Mouse (Mus musculus): ENCODE measurements around the gene Opn1sw.

Opn1sw gene

DNA sequence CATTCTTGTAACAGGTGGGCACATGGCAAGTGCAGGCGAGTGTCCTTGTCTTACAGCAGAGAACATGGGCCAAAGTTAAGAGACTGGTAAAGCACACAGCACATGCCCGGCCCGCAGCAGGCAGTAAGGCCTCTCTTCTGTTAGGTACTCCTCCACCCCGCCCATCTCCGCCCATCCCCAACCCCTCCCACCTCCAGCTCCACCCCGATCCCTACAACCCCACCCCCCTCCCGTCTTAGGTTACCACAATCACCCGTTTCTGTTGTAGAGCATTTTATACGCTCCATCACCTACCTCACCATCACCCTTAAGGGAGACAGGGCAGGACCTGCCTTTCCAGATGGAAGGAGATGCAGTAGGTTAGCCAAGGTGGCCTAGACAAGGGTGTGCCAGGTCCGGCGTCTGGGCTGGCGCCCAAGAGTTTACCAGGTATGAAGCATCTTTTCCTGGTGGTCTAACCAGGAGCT lies at the start of gene Opn1sw:
TSS of gene Opn1sw (minus strand) at position 417 of the 467 bp plus-strand sequence.
- peak; percentile 13 for DNase-seq (ENCODE audit: low spot score)

DNA sequence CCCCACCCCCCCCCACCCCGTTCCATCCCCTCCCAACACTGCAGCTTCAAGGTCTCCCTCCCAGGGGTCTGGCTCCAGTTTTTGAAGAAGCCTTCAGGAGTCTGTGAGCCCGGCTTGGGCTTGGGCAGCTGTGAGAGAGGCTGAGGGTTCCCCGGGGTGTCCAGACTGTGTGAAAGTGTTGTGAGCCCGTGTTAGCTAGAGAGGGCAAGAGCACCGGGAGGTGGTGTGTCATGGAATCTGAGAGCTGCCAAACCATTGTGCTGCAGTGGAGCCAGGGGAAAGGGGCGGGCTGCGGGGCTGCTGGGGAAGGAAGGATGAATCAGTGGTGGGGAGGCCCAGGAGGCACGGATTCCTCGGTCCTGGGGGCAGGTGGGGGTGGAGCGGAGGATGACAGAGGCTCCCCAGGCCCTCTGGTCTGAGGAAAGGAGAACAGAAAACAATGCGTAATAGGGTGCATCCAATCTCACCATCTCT lies 48.2 kb upstream of the Opn1sw start:
- DNase-seq (ENCODE audit: low spot score) = peak; percentile 42

DNA sequence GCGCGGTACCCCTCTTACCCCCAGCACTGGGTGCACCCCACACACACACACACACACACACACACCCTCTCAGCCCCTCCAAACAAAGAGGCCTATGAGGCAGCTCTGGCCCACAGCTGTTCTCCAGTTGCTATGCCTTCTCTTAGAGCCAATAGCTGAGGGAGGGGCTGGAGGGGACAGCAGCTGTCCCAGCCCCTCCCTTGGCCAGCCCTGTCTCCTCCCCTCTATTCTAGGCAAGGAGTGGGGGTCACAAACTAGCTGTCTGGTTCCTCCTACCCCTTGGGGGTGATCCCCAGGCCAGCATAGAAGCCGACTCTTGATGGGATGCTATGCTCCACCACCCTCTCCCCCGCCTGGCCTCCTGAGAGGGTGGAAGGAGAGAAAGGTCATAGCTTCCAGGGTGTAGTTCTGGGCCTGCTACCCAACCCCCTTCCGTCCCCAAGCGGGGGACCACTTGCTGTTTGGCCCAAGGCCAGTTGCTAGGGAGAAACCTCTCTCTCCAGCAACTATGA lies 47.7 kb upstream of the Opn1sw start:
- DNase-seq (ENCODE audit: low spot score) = peak; percentile 33

DNA sequence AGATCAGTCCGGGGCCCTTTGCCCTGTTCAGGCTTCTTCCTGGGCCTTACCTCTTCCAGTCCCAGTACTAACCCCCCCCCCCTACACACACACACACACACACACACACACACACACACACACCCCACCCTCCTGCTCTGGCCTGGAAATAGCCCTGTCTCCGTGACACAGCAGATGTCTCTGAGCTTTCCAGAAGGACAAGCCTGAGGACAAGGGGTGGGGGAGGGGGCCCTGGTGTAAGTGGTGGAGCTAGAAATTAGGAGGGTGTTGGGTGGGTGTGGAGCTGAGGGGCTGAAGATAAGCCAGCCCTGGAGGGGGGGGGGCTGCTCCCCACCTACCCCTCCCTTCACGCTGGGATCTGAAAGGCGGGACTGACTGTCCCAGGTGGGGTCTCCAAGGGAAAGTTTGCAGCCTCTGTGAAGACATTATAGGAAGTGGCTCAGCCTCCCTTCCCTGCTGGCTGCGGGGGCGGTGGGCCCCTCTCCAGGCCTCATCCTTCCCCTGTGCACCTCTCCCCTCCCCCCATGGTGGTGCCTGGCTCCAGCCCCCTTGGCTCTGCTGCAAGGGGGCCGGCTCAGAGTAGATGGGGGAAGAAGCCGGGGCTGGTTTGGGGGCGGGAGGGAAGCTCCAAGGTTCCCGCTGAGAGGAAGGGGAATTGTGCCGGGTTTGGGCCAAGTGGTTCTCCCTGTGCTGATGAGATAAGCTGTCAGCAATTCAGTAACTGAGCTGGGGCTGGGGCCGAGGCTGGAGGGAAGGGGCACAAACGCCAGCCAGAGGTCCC lies 46.8 kb upstream of the Opn1sw start:
- DNase-seq (ENCODE audit: low spot score) = peak; percentile 57

DNA sequence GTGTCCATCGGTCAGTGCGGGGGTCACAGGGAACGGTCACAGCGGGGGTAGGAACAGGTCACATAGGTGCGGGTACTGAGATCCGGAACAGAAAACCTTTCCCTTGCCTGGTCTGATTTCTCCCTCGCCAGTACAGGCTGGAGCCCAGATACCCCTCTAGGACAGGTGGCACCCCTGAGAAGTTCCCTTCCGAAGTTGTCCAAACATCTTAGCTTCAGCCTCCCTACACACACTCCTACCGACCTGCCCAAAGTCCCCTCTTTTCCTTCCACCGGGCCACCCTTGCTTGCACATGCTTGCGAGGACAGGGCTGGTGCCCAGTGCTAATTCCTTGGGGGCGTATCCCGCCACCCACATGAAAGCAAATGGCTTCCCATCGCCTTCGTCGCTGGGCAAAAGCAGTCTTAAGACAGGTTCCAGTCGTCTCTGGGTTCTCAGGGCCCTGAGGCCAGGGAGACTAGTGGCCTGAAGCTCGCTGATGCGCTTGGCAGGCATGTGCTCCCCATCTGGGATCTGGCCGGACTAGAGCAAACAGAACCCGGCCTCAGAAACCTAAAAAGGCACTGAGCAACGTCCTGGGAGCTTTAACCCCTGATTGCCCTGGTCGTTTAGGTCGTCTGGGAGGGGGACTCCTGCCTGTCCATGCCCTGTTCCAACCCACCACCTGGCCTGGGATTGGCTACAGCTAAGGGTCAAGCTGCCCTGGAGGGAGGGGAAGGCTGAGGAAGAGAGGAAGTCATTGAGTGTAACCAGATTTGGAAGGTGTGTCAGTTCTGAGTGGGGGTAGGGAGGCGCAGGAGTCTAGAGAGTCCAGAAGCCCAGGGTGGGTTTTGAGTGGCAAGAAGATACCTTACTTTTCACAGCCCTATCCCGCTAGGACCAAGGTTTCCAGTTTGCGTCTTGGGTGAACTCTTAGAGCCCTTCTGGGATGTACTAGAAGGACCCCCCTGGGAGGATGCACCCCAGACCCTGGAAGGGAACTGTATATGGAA lies 45.8 kb upstream of the Opn1sw start:
- DNase-seq (ENCODE audit: low spot score) = peak; percentile 37

DNA sequence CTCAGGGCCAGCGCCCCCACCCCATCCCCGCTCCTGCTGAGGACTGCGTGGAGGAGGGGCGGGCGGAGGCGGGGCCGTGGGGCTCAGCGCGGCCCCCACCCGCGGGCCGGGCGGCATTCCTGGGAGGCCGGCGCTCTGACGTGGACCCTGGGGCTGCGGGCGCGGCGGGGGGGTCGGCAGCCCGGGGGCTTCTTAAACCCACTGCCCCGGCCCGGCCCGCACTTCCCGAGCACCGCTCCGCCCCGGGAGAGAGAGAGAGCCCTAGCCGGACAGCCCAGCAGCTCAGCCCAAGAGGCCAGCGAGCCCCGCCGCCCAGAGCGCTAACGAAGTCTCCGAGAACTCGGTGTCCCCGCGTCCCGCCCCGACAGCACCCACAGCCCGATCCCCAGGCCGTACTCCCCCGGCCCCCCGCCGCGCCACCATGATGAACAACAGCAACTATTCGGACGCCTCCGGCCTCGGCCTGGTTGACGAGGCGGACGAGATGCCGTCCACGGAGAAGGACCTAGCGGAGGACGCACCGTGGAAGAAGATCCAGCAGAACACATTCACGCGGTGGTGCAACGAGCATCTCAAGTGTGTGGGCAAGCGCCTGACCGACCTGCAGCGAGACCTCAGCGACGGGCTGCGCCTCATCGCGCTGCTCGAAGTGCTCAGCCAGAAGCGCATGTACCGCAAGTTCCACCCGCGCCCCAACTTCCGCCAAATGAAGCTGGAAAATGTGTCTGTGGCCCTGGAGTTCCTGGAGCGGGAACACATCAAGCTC lies 45.0 kb upstream of the Opn1sw start, which contains the start of gene Flnc:
TSS of gene Flnc (plus strand) at position 219 of the 766 bp plus-strand sequence.
- peak; percentile 35 for DNase-seq (ENCODE audit: low spot score)

DNA sequence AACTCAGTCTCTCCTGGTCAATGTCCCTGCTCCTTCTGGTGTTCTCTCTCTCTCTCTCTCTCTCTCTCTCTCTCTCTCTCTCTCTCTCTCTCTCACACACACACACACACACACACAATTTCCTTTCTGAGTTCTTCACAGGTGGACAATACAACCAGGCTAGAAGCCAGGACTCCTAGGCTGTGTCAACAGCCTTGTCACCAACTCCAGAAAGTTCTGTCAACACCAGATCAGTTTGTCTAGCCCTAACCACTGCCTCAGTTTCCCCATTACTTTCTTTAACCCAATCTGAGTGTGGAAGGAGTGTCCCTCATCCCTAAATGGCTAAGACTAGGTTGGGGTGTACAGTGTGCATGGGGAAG lies 44.4 kb upstream of the Opn1sw start:
- DNase-seq (ENCODE audit: low spot score) = no peak

DNA sequence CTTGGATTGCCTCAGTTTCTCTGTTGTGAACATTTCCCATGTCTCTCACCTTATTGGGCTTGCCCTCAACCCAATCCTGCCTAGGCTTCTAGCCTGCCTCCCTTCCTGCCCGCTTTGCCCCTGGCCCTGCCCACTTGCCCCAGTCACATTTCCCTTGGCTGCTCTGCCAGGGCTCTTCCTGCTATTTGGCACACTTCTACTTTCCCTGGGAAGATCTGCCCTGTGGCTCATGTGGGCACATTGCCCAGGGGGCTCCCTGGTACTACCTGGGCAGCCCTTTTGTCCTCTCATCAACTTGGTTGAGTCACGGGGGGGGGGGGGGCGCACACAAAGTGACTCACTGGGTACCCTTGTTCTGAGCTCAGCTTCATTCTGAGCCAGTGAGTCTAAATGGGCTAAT lies 43.9 kb upstream of the Opn1sw start:
- DNase-seq (ENCODE audit: low spot score) = no peak

DNA sequence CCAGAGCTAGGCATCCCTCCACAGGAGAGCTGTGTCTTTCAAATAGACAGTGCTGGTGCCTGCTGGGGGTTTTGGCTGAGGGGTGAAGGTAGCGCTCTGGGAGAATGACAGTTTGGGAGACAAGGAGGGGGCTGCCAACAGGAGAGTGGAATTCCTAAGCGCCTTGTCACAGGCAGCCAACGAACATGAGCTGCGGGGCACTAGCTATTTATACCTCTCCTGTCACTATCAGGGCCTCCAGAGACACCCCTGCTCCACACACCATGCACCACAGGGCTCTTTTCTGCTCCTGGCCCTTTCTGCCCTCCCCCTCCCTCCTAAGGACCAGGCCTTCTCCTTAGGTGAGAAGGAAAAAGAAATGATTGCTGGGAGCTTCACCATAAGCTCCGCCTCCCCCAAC lies 43.2 kb upstream of the Opn1sw start:
- no peak for DNase-seq (ENCODE audit: low spot score)

DNA sequence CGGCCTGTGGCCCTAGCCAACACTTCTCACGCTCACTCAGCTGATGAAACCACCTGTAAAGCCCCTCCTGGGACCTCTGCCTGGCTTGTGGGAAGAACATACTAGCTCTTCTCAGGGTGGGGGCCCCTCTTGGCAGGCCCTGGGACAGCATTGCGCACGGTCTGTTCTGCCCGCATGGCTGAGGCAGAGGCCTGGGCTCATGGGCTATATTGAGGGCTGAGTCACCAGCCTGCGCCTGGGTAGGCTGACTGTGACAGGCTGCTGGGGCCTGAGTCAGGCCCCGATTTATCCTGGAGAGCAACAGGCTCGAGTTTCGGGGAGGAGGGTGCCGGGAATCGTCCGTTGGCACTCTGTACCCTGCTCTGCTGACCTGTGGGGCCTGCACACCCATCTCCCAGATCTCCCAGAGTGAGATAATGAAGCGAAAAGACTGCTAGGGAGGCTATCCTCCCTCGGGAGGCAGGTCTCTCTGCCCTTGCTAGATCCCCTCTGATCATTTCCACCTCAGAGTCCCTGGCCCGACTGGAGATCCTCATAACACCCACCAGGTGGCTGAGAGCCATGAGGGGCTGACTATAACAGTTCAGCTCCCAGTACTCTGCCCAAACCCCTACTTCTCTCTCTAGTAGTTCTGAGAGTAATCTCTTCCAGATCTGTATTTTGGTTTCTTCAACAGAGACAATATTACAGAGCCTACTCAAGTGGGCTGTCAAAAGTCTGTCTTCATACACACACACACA lies 42.6 kb upstream of the Opn1sw start:
- no peak for DNase-seq (ENCODE audit: low spot score)

DNA sequence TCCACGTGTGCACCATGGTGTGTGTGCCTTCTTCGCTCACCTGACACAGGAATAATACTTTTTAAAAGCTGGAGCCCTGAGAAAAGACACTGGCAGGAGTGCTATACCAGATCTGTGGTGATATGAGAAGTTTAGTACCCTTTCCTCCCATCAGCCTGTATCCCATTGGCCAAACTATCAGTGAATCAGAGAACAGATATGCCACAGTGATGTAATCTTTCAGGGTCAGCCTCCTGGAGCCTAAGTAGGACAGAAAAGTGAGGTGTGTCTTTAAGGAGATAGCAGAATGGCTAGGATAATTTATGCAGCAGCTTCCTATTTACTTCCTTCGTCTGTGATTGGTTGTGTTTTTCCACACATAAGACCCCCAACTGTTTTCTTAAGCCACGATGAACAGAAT lies 39.9 kb upstream of the Opn1sw start:
- no peak for DNase-seq (ENCODE audit: low spot score)

DNA sequence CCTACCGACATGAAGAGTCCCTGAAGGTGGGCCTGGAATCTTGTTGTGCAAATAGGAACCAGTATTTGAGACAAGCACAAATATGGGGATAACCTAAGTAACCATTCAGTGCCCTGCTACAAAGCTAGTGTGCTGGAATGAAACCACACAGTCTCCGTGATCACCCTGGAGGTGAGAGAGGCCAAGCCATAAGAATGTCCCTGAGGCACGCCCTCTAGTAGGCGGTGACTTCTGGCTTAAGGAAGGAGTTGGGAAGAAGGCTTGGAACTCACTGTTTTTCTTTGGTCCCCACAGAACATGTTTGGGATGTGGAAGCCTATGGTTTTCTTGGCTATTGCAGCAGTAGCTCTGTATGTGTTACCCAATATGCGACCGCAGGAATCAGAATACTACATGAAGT lies 38.1 kb upstream of the Opn1sw start:
- DNase-seq (ENCODE audit: low spot score) = no peak

DNA sequence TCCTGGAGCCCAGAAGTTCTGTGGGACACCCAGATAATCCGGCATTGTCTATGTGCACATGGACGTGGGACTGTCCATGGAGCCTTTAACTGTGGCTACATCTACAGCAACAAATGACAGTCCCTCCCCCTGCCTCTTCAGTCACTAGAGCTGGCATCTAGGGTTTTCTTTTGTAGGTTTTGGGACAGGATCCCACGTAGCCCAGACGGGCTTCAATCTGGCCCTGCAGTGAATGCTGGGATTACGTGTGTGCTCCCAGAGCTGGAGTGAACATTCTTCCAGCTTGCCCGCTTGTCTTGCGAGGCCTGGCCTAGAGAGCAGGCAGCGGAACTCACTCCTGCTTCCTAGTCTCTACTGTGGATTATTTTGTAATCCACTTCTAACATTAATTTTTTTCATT lies 36.9 kb upstream of the Opn1sw start:
- DNase-seq (ENCODE audit: low spot score) = no peak

DNA sequence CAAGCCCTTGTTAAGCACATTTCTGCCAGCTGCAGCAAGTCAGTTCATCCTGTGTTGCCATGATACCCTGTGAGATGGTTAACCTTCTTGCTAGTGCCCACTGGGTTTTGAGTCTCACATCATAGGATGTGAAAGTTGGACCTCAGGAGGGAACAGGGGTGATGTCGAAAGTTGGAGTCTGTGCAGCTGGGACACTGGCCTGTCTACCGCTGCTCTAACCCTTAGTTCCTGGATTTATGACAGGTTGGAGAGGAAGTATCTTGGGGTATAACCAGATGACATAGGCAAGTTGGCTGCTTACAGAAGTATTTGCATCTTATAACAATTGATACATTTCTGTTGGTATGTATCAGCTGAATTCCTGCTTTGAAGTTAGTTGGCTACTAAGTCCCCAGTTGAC lies 32.3 kb upstream of the Opn1sw start:
- DNase-seq (ENCODE audit: low spot score) = no peak

DNA sequence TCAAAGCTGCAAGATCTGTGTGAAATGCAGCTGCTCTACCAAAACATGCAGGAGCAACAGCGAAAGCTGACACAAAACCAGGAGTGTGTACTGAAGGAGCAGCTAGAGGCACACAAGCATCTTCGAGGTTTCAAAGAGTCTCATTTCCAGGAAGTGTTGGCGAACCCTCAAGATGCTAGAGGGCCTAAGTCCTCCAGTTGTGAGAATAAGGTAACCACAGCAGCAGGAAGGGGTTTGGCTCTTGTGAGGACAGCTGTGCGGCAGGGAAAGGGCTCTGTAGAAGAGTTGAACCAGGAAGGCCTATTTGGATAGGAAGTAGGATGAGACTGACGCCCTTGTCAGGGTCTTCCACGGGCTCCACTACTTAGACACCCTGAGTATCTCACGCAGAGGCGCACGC lies 27.2 kb upstream of the Opn1sw start:
- DNase-seq (ENCODE audit: low spot score) = no peak

DNA sequence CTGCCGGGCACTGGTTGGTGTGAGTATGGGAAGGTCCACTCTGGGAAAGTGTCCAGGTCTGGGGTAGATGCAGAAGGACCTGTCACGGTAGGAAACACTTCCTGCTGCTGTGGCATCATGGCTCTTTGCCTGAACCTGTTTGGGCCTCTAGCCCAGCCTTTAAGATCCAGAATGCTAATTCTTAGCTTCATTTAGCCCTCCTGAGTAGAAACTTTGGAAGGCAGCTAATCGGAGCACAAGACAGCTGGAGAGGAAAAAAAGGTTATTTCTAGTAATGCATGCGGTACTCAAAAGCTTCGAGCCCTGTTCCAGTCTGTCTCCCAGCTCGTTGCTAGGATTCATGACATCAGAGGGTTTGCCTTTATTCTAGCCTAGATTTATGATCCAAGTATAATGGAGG lies 18.1 kb upstream of the Opn1sw start:
- DNase-seq (ENCODE audit: low spot score) = no peak

DNA sequence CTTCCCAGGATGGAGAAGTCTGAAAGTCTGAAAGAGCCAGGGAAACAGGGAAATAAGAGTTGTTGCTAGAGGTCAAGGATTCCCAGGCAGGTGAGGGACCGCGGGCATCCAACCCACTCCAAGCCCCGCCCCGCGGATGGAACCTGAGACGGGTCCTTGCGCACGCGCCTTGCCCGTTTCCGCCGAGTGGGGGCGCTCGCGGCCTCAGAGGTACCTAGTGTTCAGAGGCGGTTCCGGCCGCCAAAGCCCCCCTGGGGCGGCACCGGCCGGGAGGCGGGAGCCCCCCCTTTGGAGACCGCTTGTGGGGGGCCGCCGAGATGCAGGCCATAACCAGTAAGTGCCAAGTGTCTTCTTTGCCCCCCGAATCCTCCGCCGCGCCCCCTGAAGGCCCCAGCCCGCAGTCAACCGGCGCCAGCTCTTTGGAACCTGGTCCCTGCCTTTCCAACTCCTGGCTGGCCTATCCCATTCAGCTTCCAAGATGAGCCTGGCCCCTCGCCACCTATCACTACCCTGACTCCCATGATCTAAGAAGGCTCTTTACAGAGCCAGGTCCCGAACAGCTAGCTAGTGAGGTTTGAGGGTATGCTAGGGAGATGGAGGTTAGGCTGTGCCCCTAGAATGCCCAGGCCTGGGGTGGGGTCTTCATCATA lies 14.6 kb upstream of the Opn1sw start:
- DNase-seq (ENCODE audit: low spot score) = peak; percentile 31

DNA sequence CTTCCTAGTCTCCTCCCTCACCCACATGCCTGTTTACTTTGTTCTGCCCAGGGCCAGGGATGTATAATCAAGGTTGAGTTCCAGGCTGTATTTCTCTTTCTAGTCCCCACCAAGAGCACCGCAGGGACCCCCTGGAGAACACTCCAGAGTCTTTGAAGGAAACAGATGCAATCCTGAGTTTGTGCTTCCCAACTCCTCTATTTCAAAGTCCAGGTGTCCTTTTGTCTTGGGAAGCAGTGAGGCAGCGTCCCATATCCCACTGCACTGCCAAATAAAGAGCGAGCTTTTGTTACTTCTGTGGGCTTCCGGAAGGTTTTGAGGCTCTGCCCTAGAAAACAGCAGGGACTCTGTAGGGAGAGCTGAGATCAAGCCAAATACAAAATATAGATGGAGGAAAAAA lies 11.6 kb upstream of the Opn1sw start:
- no peak for DNase-seq (ENCODE audit: low spot score)

DNA sequence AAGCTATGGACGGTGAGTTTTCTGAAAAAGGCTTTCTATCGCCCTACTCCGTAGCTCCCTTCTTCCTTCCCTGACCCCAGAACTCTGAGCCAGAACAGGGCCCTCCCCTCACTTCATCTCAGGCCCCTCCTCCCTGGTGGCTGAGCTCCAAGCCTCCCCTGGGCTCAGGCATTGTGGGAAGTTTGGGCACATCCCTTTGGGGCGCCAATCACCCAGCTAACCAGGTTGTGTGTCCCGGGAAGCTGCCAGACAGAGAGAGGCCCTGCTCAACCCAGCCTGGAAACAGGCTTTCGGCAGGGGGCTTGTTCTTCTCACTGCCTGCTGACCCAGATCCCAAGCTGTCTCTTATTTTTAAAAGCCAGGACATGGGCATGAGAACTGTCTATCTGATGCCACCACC lies 9.3 kb upstream of the Opn1sw start:
- no peak for DNase-seq (ENCODE audit: low spot score)

DNA sequence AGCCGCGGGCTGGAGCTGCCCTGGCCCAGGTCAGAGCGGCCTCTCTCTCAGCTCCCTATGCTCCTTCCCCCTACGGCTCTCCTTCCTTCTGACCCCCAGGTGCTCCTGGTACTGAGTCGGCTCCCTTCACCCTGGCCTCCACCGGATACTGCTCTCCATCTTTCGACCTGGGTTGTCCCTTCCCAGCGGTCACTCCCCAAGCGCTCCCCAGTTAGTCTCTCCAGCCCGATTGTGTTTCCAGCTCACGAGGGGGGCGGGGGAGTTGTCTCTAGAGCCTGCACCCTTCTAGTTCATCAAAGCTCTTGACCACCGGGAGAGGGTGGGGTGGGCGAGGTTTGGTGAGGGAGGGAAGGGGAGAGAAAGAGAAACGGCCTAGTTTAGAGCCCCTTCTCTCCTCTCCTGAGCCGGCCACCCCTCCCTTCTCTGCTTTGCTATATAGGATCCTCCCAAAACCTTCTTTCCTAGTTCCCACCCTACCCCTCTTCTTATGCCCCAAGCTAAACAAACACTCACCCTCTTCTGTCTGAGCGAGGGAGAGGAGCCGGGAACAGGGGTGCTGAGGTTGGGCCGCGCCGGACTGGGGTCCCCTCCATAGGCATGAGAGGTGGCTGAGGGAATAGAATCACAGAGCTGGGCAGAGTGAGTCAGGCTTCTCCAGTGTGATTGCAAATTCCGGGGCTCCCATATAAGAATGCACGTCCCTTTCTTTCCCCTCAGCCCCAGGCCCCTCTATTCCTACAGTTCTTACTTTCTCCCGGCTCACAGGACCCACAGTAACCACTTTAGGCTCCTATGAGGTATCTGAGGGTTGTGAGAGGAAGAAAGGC lies 8.7 kb upstream of the Opn1sw start:
- peak; percentile 14 for DNase-seq (ENCODE audit: low spot score)

Measured in ovary, postnatal 14 days (tissue).